Mouse (Mus musculus): ENCODE measurements around the gene Tcfl5. TPM values are rescaled to one million over a fixed set of nuclear protein-coding genes. Genes with fewer than 3 reads are reported as not detected.
A peak's percentile ranks its signal among the peaks of the same experiment; 100 is the strongest.

Gene Tcfl5
- polyA plus RNA-seq, 1 experiment from 2014 or later: 0.30 TPM

DNA sequence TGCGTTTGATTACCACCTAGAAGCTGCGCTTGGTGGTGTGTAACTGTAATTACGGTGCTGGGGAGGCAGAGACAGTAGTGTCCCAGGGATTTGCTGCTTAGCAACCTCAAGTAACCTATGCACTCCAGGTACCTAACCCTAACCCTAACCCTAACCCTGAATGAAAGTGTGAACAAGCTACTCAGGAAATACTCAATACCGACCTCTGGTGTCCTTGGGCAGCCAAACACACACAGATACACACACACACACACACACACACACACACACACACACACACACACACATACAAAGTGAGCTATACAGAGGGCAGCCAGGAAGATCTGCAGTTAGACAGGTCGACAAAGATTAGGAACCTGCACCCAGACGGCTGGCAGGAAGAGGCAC is 53.8 kb downstream of the Tcfl5 start:
- peak overlapping the region; percentile 95 for H3K27ac ChIP-seq
- H3K4me3 ChIP-seq: peak overlapping the region; percentile 86
- no peaks in the 10 kb centered on the region for H3K27me3 ChIP-seq (ENCODE audit: poor library complexity, severe bottlenecking)
- peaks cover 35% of the 10 kb centered on the region for H3K4me1 ChIP-seq
- no peak for DNase-seq (ENCODE audit: extremely low spot score, low spot score)
- 49% methylated on average over 6 of the region's 6 CpGs for WGBS
- no peaks in the 10 kb centered on the region for H3K9me3 ChIP-seq
- peaks cover 71% of the 10 kb centered on the region for H3K36me3 ChIP-seq (replicated peaks)

DNA sequence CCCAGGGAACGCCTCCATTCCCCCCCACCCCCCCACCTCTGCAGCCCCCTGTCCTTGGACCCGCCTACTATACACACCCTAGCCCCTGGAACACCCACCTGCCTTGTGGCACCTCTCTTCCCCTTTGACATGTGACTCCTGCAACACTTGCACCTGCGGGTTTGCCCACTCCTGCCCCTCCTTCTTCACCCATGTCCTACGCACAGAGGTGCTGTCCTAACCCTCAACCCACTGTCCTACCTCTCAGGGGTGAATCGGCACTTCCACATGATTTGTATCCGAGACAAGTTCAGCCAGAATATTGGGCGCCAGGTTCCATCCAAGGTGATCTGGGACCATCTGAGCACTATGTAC is 59.4 kb downstream of the Tcfl5 start:
- peak overlapping the region; percentile 98 for H3K27ac ChIP-seq
- peaks cover 8% of the 10 kb centered on the region; the same call in 1 of the 2 replicates for H3K27me3 ChIP-seq (ENCODE audit: poor library complexity, severe bottlenecking)
- 34% methylated on average over 7 of the region's 7 CpGs for WGBS

DNA sequence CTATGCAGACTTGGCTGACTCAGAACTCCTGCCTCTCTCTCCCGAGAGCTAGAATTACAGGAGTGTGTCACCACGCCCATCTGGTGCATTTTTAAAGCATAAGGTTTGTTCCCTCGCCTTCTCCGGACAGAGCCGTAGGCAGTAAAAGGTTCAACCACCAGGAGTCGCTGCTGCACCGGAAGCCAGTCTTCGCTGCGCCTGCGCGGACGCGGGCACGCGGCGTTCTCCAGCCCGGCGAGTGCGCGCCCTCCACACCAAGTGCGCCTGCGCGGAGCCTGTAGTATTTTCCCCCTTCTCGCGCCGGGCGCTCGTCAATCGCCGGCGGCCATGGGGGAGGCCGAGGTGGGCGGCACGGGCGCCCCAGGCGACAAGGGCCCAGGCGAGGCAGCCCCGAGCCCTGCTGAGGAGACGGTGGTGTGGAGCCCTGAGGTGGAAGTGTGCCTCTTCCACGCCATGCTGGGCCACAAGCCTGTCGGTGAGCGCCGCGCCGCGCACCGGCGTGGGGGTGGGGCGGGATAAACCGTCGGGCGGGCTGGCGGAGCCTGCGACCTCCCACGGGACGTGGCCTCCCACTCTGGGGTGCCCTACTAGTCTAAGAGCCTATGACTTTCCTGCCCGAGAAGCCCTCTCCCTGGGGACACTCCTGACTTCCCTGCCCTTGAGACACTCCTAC is 59.9 kb downstream of the Tcfl5 start:
- Histone ChIP-seq H3K27ac (peak overlapping the region; percentile 98), H3K4me1 (peaks cover 35% of the 10 kb centered on the region), H3K4me3 (peak overlapping the region; percentile 79), H3K36me3 (replicated peaks) (peaks cover 37% of the 10 kb centered on the region), H3K27me3 (ENCODE audit: poor library complexity, severe bottlenecking) (peaks cover 8% of the 10 kb centered on the region; the same call in 1 of the 2 replicates), H3K9me3 (no peaks in the 10 kb centered on the region)
- under 1% methylated on average over 57 of the region's 57 CpGs for WGBS
- DNase-seq (ENCODE audit: extremely low spot score, low spot score): peak; percentile 96

More for the DNA sequence above, 59.4 kb downstream of the Tcfl5 start:
- DNase-seq (ENCODE audit: extremely low spot score, low spot score): no peak
- Histone ChIP-seq H3K9me3 (no peaks in the 10 kb centered on the region), H3K36me3 (replicated peaks) (peaks cover 37% of the 10 kb centered on the region), H3K4me1 (peaks cover 35% of the 10 kb centered on the region), H3K4me3 (peak overlapping the region; percentile 79)

DNA sequence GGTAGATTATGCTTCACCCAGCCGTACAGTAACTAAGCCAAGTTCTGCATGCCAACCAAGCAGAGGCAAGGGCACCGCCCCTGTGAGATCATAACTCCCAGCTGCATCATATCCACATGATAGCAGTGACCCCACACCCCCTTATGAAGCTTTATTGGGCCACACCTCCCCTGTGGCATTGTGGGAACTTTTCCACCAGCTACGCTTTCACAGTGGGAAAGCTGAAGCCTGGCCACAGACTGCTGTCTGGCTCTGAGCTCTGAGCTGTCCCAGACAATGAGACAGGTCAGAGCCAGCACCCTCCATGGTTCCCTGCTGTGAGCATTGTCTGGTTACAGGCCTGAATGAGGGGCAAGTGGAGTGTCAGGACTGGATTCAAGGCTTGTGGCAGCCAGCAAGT is 61.5 kb downstream of the Tcfl5 start, which contains the start of gene Mrgbp:
TSS of gene Mrgbp (plus strand) at position 303 of the 400 bp plus-strand sequence.
- Histone ChIP-seq H3K9me3 (no peaks in the 10 kb centered on the region), H3K4me3 (no peak within 1 kb of the TSS), H3K27ac (no peak within 1 kb of the TSS), H3K4me1 (peaks cover 41% of the 10 kb centered on the region), H3K27me3 (ENCODE audit: poor library complexity, severe bottlenecking) (peaks cover 8% of the 10 kb centered on the region; the same call in 1 of the 2 replicates), H3K36me3 (replicated peaks) (peaks cover 22% of the 10 kb centered on the region)
- DNase-seq (ENCODE audit: extremely low spot score, low spot score): no peak
- WGBS: 83% methylated on average over 3 of the region's 3 CpGs

DNA sequence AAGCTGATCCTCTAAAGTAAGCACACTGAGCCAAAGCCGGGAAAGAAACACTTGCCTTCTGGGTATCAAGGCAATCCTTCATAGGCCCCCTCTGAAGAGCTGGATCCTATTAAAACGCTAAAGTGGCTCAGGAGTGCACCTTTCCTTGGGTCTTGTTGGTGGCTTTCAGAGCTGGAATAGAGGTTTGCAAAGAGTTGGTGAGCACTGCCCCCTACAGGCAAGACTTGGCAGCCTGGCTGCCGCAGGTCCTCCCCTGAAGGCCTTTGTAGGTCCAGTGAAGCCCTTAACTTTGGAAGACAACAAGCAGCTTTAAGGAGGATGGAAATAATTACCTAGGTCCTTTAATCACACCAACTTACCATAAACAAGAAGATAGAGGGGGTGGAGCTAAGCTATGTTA is 63.8 kb downstream of the Tcfl5 start:
- WGBS: 14% methylated on average over 3 of the region's 3 CpGs
- Histone ChIP-seq H3K27me3 (ENCODE audit: poor library complexity, severe bottlenecking) (peaks cover 8% of the 10 kb centered on the region; the same call in 1 of the 2 replicates), H3K9me3 (no peaks in the 10 kb centered on the region), H3K4me3 (no peak overlapping the region), H3K4me1 (peaks cover 38% of the 10 kb centered on the region), H3K36me3 (replicated peaks) (no peaks in the 10 kb centered on the region), H3K27ac (no peak overlapping the region)
- peak; percentile 72 for DNase-seq (ENCODE audit: extremely low spot score, low spot score)

DNA sequence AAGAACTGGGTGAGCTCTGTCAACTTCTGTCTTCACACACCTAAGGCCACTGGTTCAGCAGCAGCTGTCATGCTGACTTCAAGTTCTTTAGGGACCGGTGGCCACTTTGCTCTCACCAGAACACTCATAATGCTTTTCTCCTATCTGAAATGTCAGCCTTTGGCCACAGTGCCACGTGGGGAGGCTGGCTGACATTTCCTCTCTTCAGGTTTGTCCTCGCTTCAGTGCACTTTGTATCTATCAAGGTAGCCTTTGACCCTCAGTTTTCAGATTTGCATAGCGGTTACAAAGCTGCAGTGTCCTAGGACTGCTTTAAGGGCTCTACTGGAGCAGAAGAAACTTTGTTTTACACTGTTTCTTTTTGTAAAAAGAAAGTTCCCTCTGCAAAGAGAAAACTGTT is 66.0 kb downstream of the Tcfl5 start:
- Histone ChIP-seq H3K4me3 (no peak overlapping the region), H3K9me3 (no peaks in the 10 kb centered on the region), H3K27me3 (ENCODE audit: poor library complexity, severe bottlenecking) (peaks cover 8% of the 10 kb centered on the region; the same call in 1 of the 2 replicates), H3K4me1 (peaks cover 22% of the 10 kb centered on the region), H3K36me3 (replicated peaks) (no peaks in the 10 kb centered on the region), H3K27ac (no peak overlapping the region)
- no peak for DNase-seq (ENCODE audit: extremely low spot score, low spot score)
- WGBS: 55% methylated on average over 4 of the region's 4 CpGs

Other genes starting within 250 kb of the Tcfl5 start
- 4.9 and 6.9 TPM in 2 replicates for gene Slco4a1, start 186.5 kb downstream of the Tcfl5 start, polyA plus RNA-seq (2016; fragmentation: Nextera tagmentation; extraction: Ambion mirVana)
- not detected in 2 replicates for gene Ntsr1, start 142.7 kb downstream of the Tcfl5 start, polyA plus RNA-seq (2016; fragmentation: Nextera tagmentation; extraction: Ambion mirVana)
- gene Mrgbp, start 61.4 kb downstream of the Tcfl5 start, polyA plus RNA-seq (2016; fragmentation: Nextera tagmentation; extraction: Ambion mirVana): 41.1 and 44.3 TPM in 2 replicates
- 103 and 104 TPM in 2 replicates for gene Ogfr, start 53.5 kb downstream of the Tcfl5 start, polyA plus RNA-seq (2016; fragmentation: Nextera tagmentation; extraction: Ambion mirVana)
- 3.6 and 3.7 TPM in 2 replicates for gene Col9a3, start 44.9 kb downstream of the Tcfl5 start, polyA plus RNA-seq (2016; fragmentation: Nextera tagmentation; extraction: Ambion mirVana)
- gene Dido1, start 67.3 kb upstream of the Tcfl5 start, polyA plus RNA-seq (2016; fragmentation: Nextera tagmentation; extraction: Ambion mirVana): 33.8 and 34.3 TPM in 2 replicates
- gene Gid8, start 67.4 kb upstream of the Tcfl5 start, polyA plus RNA-seq (2016; fragmentation: Nextera tagmentation; extraction: Ambion mirVana): 46.8 and 47.7 TPM in 2 replicates
- gene Slc17a9, start 82.6 kb upstream of the Tcfl5 start, polyA plus RNA-seq (2016; fragmentation: Nextera tagmentation; extraction: Ambion mirVana): 0.46 and 0.95 TPM in 2 replicates
- 0.43 and 0.47 TPM in 2 replicates for gene Bhlhe23, start 134.2 kb upstream of the Tcfl5 start, polyA plus RNA-seq (2016; fragmentation: Nextera tagmentation; extraction: Ambion mirVana)